Mouse (Mus musculus) C2C12 (cell line): ENCODE measurements around the gene Mtcl1.

Experiments used
- CEBPB ChIP-seq: IDR thresholded peaks from one replicate; pipeline ENCODE4 v1.6.1; 2011; ENCODE audit warnings: low read depth, mild to moderate bottlenecking, control low read depth, moderate library complexity
- CTCF ChIP-seq: IDR thresholded peaks from one replicate; pipeline ENCODE4 v1.5.1; 2011; ENCODE audit not compliant: control insufficient read depth, insufficient read depth, insufficient read length
- FOSL1 ChIP-seq: IDR thresholded peaks from one replicate; pipeline ENCODE4 v1.8.0; 2011; ENCODE audit warnings: mild to moderate bottlenecking, low read length; ENCODE audit not compliant: poor library complexity, insufficient read depth, severe bottlenecking
- MAX ChIP-seq: IDR thresholded peaks from one replicate; pipeline ENCODE4 v1.6.1; 2011; ENCODE audit warnings: mild to moderate bottlenecking, control low read depth
- MYOD1 ChIP-seq: IDR thresholded peaks from one replicate; pipeline ENCODE4 v1.6.1; 2011; ENCODE audit warnings: low read depth; ENCODE audit not compliant: control insufficient read depth, insufficient read length
- MYOG ChIP-seq: IDR thresholded peaks from one replicate; pipeline ENCODE4 v1.6.1; 2011; ENCODE audit not compliant: control insufficient read depth, insufficient read length; ENCODE audit errors: extremely low read depth
- USF1 ChIP-seq: IDR thresholded peaks from one replicate; pipeline ENCODE4 v1.6.1; 2011; ENCODE audit warnings: low read depth, mild to moderate bottlenecking, control low read depth, moderate library complexity

- TF ChIP-seq CTCF (no peak), MAX (no peak), CEBPB (no peak), MYOD1 (no peak), MYOG (no peak), USF1 (no peak), FOSL1 (no peak)
These were observed 15.0 kb downstream of the Mtcl1 start for GRCm38 (mm10) chr17:66434566-66434965.
